Mouse (Mus musculus) lung, adult 10 weeks (tissue): ENCODE results near the gene 4933405L10Rik. TPM values are rescaled to one million over a fixed set of nuclear protein-coding genes. Genes with fewer than 3 reads are reported as not detected.

Experiments used
- polyA plus RNA-seq: library from polyadenylated mRNA; stranded (reverse); fragments of 350-450 nt; fragmentation: Illumina TruSeq; extraction: RNeasy Lipid Tissue Mini Kit (QIAGEN cat#74804); gene quantifications from one replicate; pipeline ENCODE4 v1.2.3, GENCODE M21; 2014; ENCODE audit warnings: low read depth, low replicate concordance; ENCODE audit not compliant: insufficient read depth

Gene 4933405L10Rik
- polyA plus RNA-seq = not detected

DNA sequence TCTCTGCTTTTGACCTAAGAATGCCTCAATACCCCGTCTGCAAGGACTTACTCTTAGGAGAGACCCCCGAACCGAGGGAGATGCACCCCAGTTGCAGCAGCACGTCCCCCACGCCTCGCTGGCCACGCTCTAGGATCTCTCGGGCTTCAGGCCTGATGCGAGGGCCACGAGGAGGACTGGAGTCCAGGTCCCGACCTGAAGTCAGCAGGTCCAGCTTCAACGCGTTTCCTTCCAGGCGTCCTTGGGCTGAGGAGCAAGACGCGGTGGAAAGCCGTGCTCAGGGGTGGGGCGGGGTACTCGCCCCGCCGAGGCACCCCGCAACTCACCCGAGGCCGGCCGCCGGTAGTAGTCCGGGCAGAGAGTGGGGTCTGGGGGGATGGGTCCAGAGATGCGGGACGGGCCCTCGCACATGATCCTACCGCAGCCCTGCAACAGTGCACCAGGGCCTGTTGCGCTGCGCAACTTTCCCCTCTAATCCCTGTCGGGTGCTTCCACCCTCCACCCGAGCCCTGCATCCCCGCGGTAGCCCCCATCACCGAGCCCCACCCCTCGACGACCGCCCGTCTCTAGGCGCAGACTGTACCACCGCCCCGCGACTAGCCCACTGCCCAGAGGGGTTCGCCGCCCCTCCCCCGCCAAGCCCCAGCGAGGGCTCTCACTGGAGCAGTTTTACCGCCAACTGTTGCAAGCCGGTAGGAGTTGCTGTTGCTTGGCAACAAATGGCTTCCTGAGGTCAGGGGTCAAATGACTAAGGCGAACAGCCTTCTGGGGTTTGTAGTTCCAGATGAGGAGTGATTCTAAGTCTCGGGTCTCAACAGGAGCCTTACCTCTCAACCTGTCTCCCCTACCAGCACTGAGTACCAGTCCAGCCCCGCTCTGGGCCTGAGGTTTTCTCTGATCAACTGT, at the start of gene 4933405L10Rik, which contains the start of gene Enkd1:
Gene 4933405L10Rik, plus strand, starts transcription at position 158 of the 906 bp plus-strand sequence.
Gene Enkd1, minus strand, starts transcription at position 713 of the 906 bp plus-strand sequence.

DNA sequence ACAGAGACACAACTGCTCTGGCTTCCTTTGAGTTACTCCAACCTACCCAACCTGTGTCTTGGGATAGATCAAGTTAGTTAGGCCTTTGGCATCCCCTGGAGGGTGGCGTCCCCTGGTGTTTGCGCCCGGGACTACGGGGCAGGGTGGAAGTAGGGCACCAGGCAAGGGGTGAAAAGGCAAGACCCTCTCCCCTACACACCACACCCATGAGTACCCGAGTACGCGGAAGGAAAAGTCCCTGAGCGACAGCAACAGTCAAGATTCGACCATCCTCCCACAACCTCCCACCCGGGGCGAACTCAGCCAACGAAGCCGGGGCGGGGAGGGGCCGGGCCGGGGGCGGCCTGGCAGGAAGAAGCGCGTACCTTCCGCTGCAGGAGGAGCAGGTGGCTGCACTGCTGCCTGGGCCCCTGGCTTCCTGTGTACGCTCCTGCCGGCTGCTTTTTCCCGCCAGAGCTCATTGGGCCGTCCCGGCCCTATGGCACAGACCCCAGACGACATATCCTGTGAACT, 21.6 kb upstream of the 4933405L10Rik start, which contains the start of gene Carmil2:
Gene Carmil2, plus strand, starts transcription at position 479 of the 513 bp plus-strand sequence.

DNA sequence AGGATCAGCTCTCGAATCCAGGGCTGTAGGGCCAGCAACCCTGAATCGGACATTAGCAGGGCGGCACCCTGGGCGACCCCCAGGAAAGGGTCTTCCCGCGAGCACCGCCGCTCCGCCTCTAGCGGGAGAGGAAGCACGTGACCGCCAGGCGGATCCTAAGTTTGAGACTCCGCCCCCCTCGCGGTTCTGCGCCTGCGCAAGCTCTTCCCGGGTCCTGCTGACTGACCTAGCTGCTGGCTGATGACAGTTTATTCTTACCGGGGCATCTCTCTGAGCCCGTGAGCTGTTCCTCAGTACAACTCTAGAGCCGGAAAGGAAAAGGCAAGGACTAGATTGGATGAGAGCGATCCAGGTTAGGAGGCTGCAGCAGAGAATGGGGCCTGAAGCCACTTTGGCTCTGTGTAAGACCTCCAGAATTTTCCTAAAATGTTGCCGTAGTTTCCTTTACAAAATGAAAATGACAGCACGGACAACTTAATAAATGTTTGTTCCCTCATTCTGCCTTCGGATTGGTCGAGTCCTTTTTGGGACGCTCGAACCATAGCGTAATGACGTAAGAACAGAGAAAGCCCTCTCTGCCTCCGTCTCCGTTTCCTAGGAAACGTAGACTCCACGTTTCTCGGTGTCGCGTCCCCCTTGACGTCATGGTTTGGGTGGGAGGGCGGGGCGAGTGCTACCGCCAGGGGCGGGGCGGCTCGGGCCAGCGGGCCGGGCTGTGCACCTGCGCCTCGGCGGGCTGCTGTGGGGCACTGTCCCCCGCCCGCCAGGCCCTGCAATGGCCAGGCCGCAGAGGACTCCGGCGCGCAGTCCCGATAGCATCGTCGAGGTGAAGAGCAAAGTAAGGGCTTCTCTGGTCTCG, 6.3 kb upstream of the 4933405L10Rik start, which contains the start of the genes Acd and Pard6a:
Gene Acd, minus strand, starts transcription at position 137 of the 859 bp plus-strand sequence.
Gene Pard6a, plus strand, starts transcription at position 183 of the 859 bp plus-strand sequence.

DNA sequence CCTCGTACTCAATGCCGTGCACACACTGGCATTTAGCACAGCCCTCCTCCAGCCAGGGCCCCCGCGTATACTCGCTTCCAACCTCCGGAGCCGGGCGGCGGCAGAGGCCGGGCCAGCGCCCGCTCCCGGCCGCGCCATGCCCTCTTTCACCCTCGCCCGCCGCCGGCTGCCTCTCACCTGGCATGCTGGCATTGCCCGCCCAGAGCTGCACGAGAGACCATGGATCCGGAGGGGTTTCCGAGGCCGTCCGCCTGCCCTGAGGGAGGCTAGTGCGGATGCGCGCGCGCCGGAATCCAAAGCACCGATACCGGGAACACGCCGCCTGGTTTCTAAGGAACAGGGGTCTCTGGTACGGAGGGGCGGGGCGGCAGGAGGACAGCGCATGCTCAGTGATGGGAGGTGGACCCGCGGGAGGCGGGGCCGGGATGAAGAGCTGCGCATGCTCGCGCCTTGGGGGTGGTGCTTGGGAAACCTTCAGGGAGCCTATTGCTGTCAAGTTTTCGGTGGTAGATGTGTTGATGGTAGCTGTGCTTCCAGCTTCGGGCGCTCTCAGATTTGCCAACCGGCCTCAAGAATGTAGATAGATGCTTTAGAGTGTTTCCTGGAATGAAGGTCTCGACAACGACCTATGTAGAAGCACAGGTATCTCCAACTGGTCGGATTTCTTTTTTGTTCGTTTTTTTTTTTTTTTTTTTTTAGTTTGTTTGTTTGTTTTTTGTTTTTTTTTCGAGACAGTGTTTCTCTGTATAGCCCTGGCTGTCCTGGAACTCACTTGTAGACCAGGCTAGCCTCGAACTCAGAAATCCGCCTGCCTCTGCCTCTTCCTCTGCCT, 51.0 kb downstream of the 4933405L10Rik start, which contains the start of gene Gfod2:
Gene Gfod2, minus strand, starts transcription at position 388 of the 832 bp plus-strand sequence.

Other genes with a start within 250 kb of the 4933405L10Rik start
- 588 TPM for gene Tppp3, start 236.1 kb upstream of the 4933405L10Rik start, polyA plus RNA-seq
- 33.8 TPM for gene Zdhhc1, start 210.8 kb upstream of the 4933405L10Rik start, polyA plus RNA-seq
- gene Hsd11b2, start 188.9 kb upstream of the 4933405L10Rik start, polyA plus RNA-seq = 0.74 TPM
- gene Atp6v0d1, start 141.6 kb upstream of the 4933405L10Rik start, polyA plus RNA-seq = 95.5 TPM
- gene Ripor1, start 102.4 kb upstream of the 4933405L10Rik start, polyA plus RNA-seq = 24.7 TPM
- 25.0 TPM for gene Ctcf, start 71.1 kb upstream of the 4933405L10Rik start, polyA plus RNA-seq
- gene Agrp, start 70.3 kb upstream of the 4933405L10Rik start, polyA plus RNA-seq = 4.4 TPM
- gene Carmil2, start 21.4 kb upstream of the 4933405L10Rik start, polyA plus RNA-seq = 2.7 TPM
- 22.3 TPM for gene Acd, start 6.6 kb upstream of the 4933405L10Rik start, polyA plus RNA-seq
- gene Pard6a, start 6.5 kb upstream of the 4933405L10Rik start, polyA plus RNA-seq = 12.1 TPM
- gene Enkd1, start 555 bp downstream of the 4933405L10Rik start, polyA plus RNA-seq = 4.8 TPM
- gene Gfod2, start 51.0 kb downstream of the 4933405L10Rik start, polyA plus RNA-seq = 9.4 TPM
- gene Ranbp10, start 119.7 kb downstream of the 4933405L10Rik start, polyA plus RNA-seq = 7.8 TPM
- gene Tsnaxip1, start 120.1 kb downstream of the 4933405L10Rik start, polyA plus RNA-seq = 3.0 TPM
- 8.7 TPM for gene Cenpt, start 145.6 kb downstream of the 4933405L10Rik start, polyA plus RNA-seq
- 29.0 TPM for gene Thap11, start 147.5 kb downstream of the 4933405L10Rik start, polyA plus RNA-seq
- gene Nutf2, start 152.9 kb downstream of the 4933405L10Rik start, polyA plus RNA-seq = 73.5 TPM
- gene Edc4, start 173.2 kb downstream of the 4933405L10Rik start, polyA plus RNA-seq = 11.8 TPM
- gene Nrn1l, start 185.9 kb downstream of the 4933405L10Rik start, polyA plus RNA-seq = 0.93 TPM
- gene Pskh1, start 192.8 kb downstream of the 4933405L10Rik start, polyA plus RNA-seq = 11.8 TPM
- gene Ctrl, start 226.2 kb downstream of the 4933405L10Rik start, polyA plus RNA-seq = 0.77 TPM
- gene Psmb10, start 230.8 kb downstream of the 4933405L10Rik start, polyA plus RNA-seq = 150 TPM
- 1.00 TPM for gene Lcat, start 235.7 kb downstream of the 4933405L10Rik start, polyA plus RNA-seq